Mouse (Mus musculus): ENCODE results near the gene 2310011J03Rik.

Gene 2310011J03Rik

DNA sequence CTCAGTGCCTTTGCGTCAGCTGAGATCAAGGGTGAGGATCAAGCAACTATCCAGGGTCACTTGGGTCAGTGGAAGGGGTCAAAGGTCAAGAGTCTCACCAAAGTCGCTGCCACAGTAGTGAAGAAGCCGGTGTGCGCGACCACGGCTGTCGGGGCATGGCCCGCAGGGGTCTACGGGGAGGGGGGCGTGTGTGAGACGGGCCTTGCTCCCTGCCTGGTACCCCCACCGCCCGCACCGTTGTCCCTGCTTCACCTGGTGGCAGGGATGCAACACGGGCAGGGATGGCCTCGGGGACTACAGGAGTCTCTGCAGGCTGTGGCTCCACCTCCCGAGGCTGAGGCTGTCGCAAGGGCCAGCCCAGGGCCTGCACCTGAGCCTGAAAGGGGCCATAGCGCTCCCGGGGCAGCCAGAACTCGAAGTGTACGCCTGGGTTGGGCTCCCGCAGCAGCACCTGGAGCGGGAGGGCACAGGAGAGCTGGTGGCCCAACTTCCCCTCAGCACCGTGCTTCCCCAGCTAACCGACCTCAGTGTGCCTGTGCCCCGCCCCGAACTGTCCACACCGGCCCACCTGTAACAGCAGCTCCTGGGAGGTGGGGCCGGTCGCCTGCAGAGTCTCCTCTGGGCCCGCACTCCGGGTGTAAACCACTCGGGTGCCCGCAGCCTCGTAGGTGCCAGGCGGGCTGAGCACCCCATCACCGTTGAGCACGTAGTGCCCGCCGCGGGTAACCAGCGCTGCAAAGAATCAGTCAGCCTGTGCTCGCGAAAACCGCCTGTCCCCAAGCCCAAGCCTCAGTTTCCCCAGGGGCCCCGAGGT lies 21.4 kb upstream of the 2310011J03Rik start:
- no peak for DNase-seq

DNA sequence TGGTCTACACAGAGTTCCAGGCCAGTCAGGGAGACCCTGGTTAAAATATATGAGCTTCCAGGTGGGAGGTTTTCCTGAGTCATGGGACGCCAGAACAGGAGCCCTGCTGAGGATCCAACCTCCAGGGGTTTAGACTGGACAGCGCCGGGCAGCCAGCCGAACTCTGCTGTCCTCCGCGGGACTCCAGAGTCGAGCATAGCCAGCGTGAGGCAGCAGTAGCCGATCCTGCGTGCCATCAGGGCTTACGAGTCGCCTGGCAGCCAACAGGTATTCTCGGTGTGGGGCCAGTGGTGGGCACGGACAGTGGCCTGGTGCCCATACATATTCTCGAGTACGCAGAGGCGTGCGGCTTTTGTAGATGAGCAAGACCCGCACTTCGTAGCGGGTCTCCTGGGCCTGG lies 20.7 kb upstream of the 2310011J03Rik start:
- DNase-seq = no peak

DNA sequence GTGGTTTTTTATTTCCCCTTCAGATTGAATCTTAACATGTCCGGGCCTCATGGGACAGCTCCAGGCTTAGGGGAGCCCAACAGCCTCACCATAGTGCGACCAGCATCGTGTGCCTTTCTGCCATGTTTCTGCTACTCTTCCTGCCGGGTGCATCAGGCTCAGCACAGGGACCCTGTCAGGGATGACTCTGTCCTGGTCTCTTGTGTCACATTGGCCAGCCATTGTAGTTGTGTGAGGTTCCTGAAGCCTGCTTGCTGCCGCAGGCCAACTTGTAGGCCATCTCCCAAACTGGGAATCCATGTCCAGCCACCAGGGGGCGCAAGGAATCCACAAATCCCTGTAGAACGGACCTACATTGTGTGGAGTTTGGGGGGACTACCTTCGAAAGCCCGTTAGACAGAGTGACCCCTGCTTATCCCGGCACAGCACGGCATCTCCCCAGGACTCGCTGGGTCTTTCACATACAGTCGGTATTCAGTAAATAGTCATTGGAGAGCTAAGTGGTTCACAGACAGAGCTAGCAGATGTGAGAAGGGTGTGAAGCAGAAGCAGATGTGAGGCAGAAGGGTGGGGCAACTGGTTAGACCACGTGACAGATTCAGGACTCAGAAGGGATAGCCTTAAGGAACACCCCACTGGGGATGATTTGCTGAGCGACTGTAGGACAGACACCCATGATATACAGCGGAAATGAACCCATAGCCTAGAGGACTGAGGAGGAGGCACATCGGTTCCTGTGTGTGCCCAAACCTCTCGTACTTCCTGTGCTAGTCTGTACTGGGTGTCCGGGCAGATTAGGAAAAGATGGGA lies 19.8 kb upstream of the 2310011J03Rik start:
- DNase-seq = peak; percentile 93

DNA sequence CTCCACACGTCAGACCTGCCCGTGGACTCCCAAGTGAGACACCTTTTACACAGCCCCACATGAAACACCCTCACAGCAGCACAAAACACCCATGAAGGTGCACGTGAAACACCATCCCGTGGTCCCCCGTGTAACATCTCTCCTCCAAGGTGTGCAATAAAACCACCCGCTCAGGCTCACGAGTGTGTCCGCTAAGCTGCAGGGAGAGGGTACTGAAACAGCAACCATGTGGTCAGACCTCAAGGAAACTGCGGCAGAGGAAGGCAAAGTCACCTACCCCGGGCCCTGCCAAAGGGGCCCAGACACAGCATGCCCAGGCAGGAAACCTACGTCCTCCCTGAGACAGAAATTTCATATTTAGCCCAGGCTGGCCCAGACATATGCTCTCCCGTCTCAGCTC lies 15.9 kb upstream of the 2310011J03Rik start:
- DNase-seq = no peak

DNA sequence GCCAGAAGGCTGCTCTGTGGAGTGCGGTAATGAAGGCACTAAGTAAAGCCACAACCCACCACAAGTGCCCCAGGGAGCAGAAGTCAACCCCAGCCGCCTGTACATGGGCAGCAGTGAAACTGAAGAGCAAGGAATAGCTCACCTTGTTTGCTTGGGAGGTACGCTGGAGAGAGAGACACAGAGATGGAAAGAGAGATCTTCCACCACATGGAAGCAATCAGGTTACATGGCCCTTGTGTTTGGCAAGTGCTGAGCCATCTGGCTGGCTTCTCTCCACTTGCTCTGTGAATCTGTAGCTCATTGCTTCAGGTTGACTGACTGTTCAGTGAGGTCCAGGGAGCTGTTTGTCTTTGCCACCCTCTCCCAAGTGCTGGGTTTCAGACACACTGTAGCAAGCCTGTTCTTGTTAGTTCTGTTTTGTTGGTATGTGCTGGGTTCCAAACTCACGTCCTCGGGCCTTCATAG lies 12.2 kb upstream of the 2310011J03Rik start:
- DNase-seq = no peak

DNA sequence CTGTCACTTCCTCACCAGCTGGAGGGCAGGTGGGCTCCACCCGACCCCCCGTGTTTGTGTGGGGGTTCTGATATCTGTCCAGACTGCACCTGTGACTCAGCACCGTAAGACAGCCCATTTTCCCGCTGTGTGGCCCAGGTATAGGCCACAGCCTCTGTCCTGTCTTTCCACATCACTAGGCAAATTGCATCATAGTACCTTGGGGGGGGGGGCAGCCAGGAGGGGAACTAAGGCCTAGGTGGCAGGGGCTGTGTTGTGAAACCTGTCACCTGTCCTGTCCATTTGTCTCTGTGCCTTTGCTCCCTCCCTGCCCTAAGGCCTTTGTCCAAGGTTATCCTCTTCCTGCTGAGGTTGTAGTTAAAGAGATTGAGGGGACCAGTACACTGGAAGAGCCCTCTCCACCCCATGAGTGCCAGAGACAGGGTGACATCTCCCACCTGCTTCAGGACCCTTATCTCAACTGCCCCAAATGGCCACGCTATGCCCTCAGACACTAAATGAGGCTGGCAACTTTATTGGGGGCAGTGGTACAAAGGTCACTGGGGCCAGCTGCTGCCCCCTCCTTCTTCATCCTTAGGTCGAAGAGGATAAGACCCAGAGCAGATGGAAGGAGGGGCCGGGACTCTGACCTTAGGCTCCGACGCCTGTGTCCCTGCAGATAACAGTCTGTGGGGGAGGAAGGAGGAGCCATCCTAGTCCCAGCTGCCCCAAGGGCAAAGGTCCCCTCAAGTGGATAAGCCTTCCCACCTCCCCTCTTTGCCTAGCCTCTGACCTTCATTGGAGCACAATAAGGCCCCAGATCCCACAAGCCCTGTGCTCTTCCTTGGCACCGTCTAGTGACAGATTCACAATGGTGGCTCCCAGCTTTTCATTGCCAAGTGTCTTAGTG lies 11.5 kb upstream of the 2310011J03Rik start:
- no peak for DNase-seq

DNA sequence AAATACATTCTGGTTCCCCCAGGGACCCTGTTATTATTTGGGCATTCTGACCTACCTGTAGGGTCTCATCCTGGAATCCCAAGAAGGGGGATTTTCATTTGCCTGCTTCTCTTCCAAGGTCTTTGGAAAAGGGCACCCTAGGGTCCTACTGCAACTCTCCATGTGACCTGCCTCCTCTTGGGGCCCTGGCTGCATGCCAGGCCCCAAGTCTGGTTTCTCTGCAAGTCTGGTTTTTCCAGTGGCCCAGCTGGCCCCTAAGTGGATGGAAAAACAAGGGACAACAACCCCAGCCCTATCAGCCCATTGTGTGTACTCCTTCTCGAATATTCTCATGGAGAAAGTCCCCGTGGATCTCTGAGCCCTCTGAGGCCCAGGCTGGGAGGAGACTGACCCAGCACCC lies 10.6 kb upstream of the 2310011J03Rik start:
- no peak for DNase-seq

DNA sequence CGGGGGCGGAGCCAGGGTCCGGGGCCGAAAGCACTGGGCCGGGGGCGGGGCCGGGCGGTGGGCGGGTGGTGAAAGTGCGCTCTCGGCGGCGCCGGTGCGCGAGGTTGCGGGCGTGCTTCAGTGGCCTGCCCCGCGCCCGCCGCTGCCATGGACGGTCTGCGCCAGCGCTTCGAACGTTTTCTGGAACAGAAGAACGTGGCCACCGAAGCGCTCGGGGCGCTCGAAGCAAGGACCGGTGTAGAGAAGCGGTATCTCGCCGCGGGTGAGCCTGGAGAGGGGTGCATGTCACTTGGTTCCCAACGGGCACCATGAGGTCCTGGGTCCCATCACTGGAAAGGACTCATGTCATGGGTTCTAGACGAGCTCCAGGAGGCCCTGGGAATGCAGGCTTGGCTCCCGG lies 9.7 kb upstream of the 2310011J03Rik start:
- no peak for DNase-seq

DNA sequence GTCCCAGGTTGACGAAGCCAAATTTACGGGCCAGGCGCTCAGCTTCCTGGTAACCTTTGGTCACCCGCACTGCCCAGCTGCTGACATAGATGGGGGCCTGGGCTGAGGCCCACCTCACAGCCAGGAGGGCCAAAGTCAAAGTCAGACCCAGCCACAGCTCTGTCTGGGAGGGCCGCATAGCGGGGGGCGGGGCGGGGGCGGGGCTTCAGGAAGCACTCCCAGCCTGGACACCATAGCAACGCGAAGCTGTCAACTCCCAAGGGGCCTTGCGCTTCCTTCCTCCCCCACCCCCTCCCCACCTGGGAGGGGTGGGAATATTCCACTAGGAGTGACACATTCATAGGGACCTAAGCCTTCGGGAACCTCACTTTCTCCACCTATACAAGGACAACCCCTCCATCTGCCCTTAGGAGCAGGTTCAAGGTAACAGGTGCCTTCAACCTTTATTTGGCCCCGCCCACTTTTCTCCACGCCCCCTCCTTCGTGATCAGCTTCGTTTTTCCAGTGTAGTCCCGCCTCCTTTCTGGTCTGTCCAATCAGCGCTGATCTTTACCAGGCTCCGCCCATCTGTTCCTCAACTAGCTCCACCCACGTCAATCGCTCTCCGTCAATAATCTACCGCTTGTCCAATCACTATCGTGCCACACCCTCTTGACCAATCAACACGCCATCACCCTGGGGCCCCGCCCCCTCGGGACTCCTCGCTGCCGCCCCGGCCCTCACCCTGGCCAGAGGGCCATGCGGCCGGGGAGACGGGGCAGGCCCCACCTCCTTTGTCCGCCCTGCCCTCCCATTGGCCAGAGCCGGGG lies 9.1 kb upstream of the 2310011J03Rik start, which contains the start of the genes Pcsk4 and Reep6:
Gene Pcsk4 (minus strand): TSS at position 226 of the 809 bp plus-strand sequence.
Gene Reep6 (plus strand): TSS at position 681 of the 809 bp plus-strand sequence.
- peak; percentile 98 to 99 for DNase-seq

DNA sequence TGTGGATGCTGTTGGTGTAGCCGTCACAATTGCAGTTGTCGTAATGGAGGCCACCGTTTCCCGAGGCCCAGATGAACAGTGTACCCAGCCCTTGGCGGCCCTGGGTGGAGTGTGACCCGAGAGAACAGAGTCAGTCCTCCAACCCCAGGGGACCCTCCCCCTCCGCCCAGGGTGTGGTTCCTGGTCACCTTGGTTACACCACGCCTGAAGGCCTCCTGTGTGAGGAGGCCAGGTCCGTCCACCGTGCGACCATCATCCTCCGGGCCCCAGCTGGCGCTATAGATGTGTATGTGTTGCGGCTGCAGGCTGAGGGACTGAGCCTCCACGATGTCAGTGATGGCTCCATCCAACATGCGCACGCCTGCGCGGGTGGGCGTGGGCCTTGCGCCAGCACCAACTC lies 4.7 kb upstream of the 2310011J03Rik start:
- no peak for DNase-seq

DNA sequence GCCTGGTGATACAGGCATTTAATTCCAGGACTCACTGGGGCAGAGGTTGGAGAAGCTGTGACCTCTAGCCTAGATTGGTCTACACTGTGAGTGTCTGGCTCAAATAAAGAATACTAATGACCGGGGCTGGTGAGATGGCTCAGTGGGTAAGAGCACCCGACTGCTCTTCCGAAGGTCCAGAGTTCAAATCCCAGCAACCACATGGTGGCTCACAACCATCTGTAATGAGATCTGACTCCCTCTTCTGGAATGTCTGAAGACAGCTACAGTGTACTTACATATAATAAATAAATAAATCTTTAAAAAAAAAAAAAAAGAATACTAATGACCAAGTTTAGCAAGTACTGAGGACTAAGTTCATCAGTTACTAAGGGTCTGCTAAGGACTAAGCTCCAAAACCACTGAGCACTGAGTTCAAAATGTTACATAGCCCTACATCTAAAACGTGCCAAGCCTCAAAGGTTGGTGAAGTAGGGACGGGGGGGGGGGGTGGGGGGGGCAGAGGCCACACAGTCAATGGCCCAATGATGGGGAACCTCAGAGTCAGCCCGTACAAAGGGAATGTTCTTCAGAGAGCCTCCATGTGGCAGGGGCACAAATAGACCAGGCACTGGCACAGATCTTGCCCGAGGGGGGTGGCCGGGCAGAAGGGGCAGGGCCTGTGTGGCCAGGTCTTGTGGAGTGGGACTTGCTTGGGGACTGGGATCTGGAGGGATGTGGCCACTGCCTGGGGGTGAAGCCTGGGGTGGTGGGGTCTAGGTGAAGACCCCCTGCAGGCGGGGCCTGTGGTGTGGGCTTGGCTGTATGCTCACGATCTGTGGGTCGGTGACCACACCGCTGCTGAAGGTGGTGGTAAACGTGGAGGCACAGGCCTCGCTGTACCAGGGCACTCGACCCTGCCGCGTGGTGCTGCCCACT lies 4.0 kb upstream of the 2310011J03Rik start:
- DNase-seq = no peak

DNA sequence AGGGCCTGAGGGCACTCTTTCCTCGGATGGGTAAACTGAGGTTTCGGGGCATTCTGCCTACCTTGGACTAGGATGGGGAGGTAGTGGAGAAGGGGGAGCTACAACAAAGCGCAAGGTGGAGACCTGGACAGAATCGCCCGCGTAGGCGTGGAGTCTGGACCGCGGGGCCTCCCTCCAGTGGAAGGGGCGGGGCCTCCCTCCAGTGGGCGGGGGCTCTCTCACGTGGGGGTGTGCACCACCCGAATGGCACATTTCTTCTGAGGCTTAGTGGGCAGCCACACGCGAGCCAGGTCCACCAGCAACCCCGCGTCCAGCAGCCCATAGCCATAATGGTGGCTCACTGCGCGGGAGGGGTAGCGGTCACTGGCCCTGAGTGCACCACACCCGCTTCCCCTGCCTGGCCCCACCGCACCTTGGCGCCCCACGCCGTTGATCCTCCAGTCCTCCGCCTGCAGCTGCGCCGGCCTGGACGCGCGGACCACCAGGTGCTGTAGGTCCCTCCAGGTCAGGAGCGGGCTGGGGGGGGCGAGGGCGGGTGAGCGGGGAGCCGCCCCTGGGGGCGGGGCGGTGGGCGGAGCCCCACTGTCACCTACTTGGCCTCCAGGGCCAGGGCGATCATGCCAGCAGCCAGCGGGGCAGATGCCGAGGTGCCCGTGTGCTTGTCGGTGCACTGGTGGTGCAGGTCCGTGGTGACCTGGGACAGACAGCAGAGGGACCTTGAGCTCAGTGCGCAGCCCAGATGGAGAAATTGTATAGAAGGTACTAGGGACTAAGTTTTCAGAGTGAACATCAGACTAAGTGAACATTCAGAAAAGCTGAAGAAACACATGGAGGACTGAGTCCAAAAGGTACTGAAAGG lies 3.2 kb upstream of the 2310011J03Rik start:
- DNase-seq = peak; percentile 80 to 86

DNA sequence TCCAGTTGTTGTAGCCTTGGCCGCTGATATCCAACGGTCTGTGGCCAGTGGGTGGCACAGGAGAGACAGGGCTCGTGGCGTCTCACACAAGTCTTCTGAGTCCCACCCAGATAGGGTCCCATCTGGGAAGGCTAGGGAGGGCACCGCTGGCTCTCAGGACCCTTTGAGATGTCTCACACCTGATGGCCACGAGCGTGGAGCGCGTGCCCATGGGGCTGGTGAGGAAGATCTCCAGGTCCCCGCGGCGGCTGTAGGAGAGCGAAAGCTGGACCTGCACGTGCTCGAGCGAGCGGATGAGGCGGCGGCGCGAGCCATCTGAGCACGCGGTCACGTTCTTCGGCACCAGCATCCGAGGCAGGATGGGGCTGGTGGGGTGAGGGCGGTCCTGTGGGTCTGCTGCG lies 2.5 kb upstream of the 2310011J03Rik start:
- peak; percentile 51 to 67 for DNase-seq

DNA sequence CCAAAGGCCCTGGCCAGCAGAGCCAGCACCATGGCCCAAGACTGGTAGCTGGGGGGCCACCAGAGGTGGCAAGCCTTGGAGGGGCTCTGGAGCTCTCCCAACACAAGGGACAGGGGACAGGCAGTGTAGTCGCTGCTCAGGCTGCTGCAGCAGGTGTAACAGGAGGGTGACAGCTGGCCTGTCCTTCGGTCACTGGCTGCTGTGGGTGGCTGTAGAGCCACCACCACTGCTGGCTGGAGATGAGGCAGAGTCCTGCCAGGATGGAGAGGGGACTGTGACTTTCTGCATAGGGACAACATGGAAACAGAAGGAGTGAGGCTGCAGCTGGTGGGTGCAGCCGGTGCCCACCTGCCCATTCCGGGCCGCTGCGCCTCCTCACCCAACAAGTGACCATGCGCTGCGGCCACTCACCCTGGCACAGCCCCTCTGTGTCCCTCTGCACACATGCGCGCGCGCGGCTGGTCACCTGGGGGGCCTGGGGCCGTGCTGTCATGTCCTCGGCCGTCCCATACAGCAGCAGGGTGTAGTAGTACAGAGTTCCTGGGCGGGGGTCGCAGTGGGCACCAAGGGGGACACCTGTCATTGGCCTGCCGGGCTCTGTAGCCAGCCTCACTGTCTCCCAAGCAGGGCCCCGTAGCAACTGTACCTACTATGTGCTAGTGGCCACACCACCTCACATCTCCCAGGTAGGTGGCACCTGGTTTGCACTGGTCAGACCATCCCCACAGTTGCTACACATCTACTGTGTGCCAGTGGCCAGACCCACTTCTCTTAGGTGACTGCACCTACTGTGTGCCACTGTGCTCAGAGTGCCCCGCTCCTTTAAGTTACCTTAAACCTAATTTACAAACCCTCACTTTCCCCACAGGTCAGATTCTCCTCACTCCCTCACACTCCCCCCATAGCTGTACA lies 1.6 kb upstream of the 2310011J03Rik start:
- no peak for DNase-seq

DNA sequence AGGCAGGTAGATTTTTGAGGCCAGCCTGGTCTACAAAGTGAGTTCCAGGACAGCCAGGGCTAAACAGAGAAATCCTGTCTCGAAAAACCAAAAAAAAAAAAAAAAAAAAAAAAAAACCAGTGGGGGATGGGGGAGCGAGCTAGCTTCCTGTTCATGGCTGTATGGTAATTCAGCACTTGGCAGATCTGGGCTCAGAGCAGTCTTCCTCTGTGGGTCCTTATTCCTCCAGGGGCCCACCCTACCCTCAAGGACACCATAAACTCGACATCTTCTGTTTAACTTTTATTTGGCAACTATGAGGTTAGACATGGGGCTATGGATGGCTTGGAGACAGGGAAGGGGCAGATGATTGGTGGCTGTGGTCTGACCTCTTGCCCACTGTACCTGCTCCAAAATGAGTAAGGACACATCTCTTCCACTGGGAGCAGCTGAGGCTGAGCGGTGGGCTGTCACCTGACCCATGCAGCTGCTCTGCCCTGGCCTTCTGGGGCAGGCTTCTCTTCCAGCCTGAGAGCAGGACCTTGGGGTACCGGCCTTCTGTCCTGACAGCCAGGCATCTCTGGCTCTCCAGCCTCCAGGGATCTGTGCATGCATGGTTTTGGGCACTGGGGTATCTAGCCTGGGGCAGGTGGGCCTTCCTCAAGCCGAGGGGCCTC lies 805 bp upstream of the 2310011J03Rik start:
- no peak for DNase-seq

DNA sequence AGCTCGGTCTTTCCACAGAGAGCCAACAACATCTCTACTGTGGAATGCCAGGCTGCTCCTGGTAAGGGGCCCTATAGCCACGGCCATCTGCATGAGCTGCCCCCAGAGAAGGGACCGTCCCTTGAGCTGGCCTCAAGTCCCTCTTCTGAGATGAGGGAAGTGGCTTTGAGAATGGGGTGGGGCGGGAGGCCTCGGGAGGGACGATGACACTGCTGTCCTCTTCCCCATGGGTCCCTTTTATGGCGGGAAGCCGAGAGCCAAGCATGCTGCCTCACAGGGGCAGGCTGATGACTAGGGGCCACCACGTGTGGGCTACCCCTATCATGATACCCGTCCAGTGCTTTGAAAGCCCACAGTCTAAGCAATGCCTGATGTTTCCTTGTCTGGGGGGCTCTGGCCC lies 3.3 kb downstream of the 2310011J03Rik start:
- DNase-seq = no peak

DNA sequence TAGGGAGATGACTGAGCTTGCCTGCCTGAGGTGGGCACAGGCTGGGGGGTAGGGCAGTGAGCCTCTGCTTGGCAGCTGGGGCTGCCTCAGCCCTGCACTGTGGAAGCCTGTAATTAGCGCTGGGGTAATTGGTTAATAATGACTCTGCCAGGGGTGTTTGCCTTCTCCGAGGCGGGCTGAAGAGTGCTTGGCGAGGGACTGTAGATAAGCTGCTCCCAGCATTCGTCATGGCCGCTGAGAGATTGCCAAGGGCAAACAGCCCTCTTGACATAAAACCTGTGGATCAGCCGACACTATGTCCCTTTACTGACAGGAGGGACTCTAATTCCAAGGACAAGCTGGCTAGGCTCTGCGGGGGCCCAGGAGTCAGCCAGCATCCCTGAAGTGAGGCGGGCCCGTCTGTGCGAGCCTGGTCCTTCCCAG lies 4.0 kb downstream of the 2310011J03Rik start:
- DNase-seq = no peak

DNA sequence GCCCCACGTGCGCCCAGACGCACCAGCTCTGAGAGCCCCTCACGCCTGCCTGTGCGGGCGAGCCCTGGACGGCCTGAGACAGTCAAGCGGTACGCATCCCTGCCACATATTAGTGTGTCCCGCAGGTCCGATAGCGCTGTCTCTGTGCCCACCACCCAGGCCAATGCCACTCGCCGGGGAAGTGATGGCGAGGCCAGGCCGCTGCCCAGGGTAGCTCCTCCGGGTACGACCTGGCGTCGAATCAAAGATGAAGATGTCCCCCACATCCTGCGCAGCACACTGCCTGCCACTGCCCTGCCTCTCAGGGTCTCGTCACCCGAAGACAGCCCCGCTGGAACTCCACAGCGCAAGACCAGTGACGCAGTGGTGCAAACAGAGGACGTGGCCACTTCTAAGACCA lies 5.0 kb downstream of the 2310011J03Rik start:
- no peak for DNase-seq

Data from kidney, postnatal 4 days (tissue).